Mouse (Mus musculus): ENCODE data around the gene Mapk11.
A peak's percentile ranks its signal among the peaks of the same experiment; 100 is the strongest.

Mapk11 gene

GRCm38 (mm10) chr15:89104425-89104824 lies 45.0 kb downstream of the Mapk11 start:
- DNase-seq (ENCODE audit: low spot score in 2 of 2): peak in 1 of 2 experiments; percentile 73

DNA sequence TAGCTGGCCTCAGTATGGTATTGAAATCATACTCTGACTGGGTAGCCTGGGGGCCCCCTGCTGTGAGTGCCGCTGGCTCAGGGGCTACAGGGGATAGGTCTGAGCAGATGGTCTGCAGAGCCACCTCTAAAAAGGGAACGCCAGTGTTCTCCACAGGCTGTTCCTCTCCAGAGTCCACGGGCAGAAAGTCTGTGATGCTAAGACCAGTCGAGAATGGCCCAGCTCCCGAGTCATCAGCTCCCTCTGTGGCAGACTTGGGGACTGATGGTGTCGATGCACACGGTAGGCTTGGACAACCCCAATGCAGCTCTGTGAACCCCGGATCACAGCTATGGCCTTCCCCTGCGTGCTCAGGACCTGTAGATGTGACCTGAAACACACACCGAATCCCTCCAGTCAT lies 45.5 kb downstream of the Mapk11 start:
- DNase-seq (ENCODE audit: low spot score in 2 of 2): no peak

DNA sequence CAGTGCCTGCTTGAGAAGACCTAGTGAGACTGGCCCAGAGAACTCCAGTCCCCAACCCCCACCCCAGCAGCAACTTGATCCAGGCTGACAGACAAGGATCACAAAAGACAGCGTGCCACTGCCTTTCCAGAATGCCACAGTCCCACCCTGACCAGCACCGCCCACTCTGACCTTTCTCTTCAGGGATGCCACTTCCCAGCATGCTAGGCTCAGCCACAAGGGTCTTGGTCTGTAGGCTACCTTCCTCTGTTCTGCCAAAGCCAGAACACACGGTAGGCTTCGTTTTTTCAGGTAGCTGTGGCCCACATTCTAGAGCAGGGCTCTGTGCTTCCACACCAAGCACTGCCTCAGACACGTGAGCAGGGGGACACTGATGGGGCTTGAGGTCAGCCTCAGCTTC lies 46.8 kb downstream of the Mapk11 start:
- no peak for DNase-seq (ENCODE audit: low spot score in 2 of 2)

GRCm38 (mm10) chr15:89100823-89101222 lies 48.6 kb downstream of the Mapk11 start:
- DNase-seq (ENCODE audit: low spot score in 2 of 2): no peak

DNA sequence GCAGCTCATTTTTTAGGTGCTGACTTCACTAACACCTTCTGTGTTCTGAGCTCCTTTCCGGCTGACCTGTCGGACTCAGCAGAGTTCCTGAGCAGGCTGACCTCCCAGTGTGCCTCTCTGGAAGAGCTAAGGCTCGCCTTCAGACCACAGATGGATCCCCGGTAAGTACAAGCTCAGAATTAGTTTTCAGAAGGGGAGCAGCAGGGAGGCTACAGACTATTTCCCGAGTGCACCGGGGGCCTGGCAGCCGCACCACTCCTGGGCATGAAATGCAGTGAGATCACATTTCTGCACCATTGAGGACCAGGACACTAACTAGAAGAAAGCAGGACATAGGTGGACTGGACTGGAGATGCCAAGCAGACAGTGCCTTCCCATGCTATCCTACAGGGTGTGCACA lies 50.8 kb downstream of the Mapk11 start:
- no peak for DNase-seq (ENCODE audit: low spot score in 2 of 2)

GRCm38 (mm10) chr15:89097450-89097849 lies 52.0 kb downstream of the Mapk11 start:
- peak in 1 of 2 experiments; percentile 34 for DNase-seq (ENCODE audit: low spot score in 2 of 2)
